Mouse (Mus musculus): Measurements from ENCODE around the gene Abca1. TPM values are rescaled to one million over a fixed set of nuclear protein-coding genes. Genes with fewer than 3 reads are reported as not detected.

Gene Abca1
- polyA plus RNA-seq, 1 experiment from 2014 or later = 7.5 TPM

- WGBS = 98% methylated on average over 3 of the region's 3 CpGs
- Histone ChIP-seq H3K9ac (ENCODE audit: low read depth, low read length) (no peak overlapping the region), H3K4me2 (replicated peaks; ENCODE audit: low read depth, low read length) (no peak overlapping the region), H3K9me3 (ENCODE audit: control insufficient read depth, low read length) (no peaks in the 10 kb centered on the region), H3K27me3 (ENCODE audit: control insufficient read depth, insufficient read depth, low read length) (no peaks in the 10 kb centered on the region), H3K27ac (ENCODE audit: low read depth, low read length) (no peak overlapping the region), H3K4me3 (ENCODE audit: low read depth, low read length) (no peak overlapping the region), H3K4me1 (replicated peaks; ENCODE audit: control insufficient read depth, insufficient read depth, low read length) (no peaks in the 10 kb centered on the region), H3K36me3 (ENCODE audit: control insufficient read depth, insufficient read depth, low read length) (peaks cover 14% of the 10 kb centered on the region)
- DNase-seq (ENCODE audit: low spot score) (no peak), ATAC-seq (ENCODE audit: low FRiP score) (no peak)
Observed at GRCm38 (mm10) chr4:53015024-53015423, 144.7 kb downstream of the Abca1 start.

DNA sequence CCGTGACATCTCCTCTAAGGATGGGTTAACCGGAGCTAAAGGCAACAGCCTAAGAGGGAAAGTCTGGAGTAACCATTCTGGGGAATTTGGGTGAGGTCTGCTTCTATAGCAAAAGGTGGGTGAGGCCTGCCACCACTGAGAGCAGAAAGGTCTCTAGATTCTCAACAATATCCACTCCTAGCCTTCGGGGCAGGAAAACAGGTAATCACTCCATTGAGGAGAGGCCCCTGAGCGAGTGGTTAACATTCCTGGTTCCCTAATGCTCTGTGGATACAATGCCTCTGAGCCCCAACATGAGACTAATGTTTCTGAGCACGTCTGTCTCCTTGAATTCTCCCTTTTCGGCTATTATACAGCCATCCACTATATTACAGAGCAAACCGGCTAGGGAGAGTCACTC lies 145.3 kb downstream of the Abca1 start:
- ATAC-seq (ENCODE audit: low FRiP score) (no peak), DNase-seq (ENCODE audit: low spot score) (no peak)
- Histone ChIP-seq H3K4me3 (ENCODE audit: low read depth, low read length) (no peak overlapping the region), H3K4me1 (replicated peaks; ENCODE audit: control insufficient read depth, insufficient read depth, low read length) (no peaks in the 10 kb centered on the region), H3K9me3 (ENCODE audit: control insufficient read depth, low read length) (no peaks in the 10 kb centered on the region), H3K4me2 (replicated peaks; ENCODE audit: low read depth, low read length) (no peak overlapping the region), H3K9ac (ENCODE audit: low read depth, low read length) (no peak overlapping the region), H3K27me3 (ENCODE audit: control insufficient read depth, insufficient read depth, low read length) (no peaks in the 10 kb centered on the region), H3K27ac (ENCODE audit: low read depth, low read length) (no peak overlapping the region), H3K36me3 (ENCODE audit: control insufficient read depth, insufficient read depth, low read length) (peaks cover 14% of the 10 kb centered on the region)
- 93% methylated on average over 7 of the region's 7 CpGs for WGBS

DNA sequence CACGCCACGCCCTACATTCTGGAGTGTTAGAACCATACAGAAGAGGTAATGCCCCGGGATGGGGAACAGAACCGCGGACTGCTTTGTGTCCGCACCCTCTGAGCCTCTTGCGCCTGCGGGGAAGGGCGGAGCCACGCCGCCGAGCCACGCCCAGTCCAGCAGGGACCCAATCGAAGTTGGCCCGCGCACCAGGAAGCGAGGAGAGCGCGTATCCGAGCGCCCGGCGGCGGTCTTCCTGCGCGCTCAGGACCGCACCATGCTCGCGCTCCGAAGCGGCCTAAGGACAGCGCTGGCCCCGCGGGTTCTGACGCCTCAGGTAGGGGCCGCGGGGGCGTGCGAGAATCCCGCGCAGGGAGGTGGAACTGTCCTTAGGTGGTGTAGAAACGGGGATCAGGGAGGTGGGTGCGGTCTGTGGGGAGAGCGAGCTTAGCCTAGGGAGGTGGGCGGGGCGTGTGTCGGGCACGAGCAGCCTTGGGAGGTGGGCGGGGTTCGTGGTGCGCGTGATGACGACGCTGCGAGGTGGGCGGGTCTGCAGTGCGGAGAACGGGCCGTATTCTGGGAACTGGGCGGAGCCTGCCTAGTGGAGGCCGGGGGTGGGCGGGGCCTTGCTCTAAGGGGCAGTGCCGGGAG lies 147.8 kb downstream of the Abca1 start, which contains the start of gene Nipsnap3b:
Gene Nipsnap3b (plus strand): TSS at position 149 of the 630 bp plus-strand sequence.
- Histone ChIP-seq H3K27ac (ENCODE audit: low read depth, low read length) (peak within 1 kb of the TSS; percentile 74), H3K27me3 (ENCODE audit: control insufficient read depth, insufficient read depth, low read length) (no peaks in the 10 kb centered on the region), H3K4me2 (replicated peaks; ENCODE audit: low read depth, low read length) (peak within 1 kb of the TSS; percentile 54), H3K36me3 (ENCODE audit: control insufficient read depth, insufficient read depth, low read length) (peaks cover 3% of the 10 kb centered on the region), H3K9ac (ENCODE audit: low read depth, low read length) (peak within 1 kb of the TSS; percentile 81), H3K4me1 (replicated peaks; ENCODE audit: control insufficient read depth, insufficient read depth, low read length) (no peaks in the 10 kb centered on the region), H3K9me3 (ENCODE audit: control insufficient read depth, low read length) (no peaks in the 10 kb centered on the region), H3K4me3 (ENCODE audit: low read depth, low read length) (peak within 1 kb of the TSS; percentile 70)
- 1% methylated on average over 61 of the region's 63 CpGs for WGBS
- DNase-seq (ENCODE audit: low spot score) (peak; percentile 98), ATAC-seq (ENCODE audit: low FRiP score) (peak; percentile 96)

DNA sequence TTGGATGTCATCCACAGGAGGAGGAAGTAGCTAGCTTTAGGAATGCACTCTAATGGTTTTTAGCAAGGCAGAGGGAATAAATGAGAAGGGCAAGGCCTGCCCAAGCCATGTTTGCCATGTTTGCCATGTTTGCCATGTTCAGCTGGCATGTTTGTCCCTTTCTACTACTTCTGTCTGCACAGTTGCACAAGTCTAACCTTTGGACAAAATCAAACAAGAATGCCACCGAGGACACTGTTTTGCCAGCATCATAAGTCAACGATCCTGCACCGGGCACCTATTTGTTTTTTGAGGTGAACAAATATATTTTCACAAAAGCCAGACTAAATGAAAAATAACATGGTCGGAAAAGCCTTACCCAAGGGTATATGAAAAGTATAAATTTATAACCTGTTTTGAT lies 149.8 kb downstream of the Abca1 start:
- ATAC-seq (ENCODE audit: low FRiP score) = no peak
- WGBS = 92% methylated on average over 4 of the region's 4 CpGs

GRCm38 (mm10) chr4:53009183-53009582 lies 150.5 kb downstream of the Abca1 start:
- no peak overlapping the region for H3K4me3 ChIP-seq (ENCODE audit: low read depth, low read length)
- no peaks in the 10 kb centered on the region for H3K9me3 ChIP-seq (ENCODE audit: control insufficient read depth, low read length)
- DNase-seq (ENCODE audit: low spot score) = peak; percentile 31
- WGBS = 74% methylated on average over 4 of the region's 4 CpGs
- no peak overlapping the region for H3K27ac ChIP-seq (ENCODE audit: low read depth, low read length)
- H3K27me3 ChIP-seq (ENCODE audit: control insufficient read depth, insufficient read depth, low read length) = no peaks in the 10 kb centered on the region
- H3K9ac ChIP-seq (ENCODE audit: low read depth, low read length) = no peak overlapping the region
- H3K36me3 ChIP-seq (ENCODE audit: control insufficient read depth, insufficient read depth, low read length) = no peaks in the 10 kb centered on the region
- no peak for ATAC-seq (ENCODE audit: low FRiP score)
- no peak overlapping the region for H3K4me2 ChIP-seq (replicated peaks; ENCODE audit: low read depth, low read length)
- H3K4me1 ChIP-seq (replicated peaks; ENCODE audit: control insufficient read depth, insufficient read depth, low read length) = no peaks in the 10 kb centered on the region

More for the DNA sequence above, 149.8 kb downstream of the Abca1 start:
- Histone ChIP-seq H3K9ac (ENCODE audit: low read depth, low read length) (no peak overlapping the region), H3K36me3 (ENCODE audit: control insufficient read depth, insufficient read depth, low read length) (no peaks in the 10 kb centered on the region), H3K27ac (ENCODE audit: low read depth, low read length) (no peak overlapping the region), H3K4me3 (ENCODE audit: low read depth, low read length) (no peak overlapping the region), H3K27me3 (ENCODE audit: control insufficient read depth, insufficient read depth, low read length) (no peaks in the 10 kb centered on the region), H3K4me1 (replicated peaks; ENCODE audit: control insufficient read depth, insufficient read depth, low read length) (no peaks in the 10 kb centered on the region), H3K9me3 (ENCODE audit: control insufficient read depth, low read length) (no peaks in the 10 kb centered on the region), H3K4me2 (replicated peaks; ENCODE audit: low read depth, low read length) (no peak overlapping the region)
- no peak for DNase-seq (ENCODE audit: low spot score)

DNA sequence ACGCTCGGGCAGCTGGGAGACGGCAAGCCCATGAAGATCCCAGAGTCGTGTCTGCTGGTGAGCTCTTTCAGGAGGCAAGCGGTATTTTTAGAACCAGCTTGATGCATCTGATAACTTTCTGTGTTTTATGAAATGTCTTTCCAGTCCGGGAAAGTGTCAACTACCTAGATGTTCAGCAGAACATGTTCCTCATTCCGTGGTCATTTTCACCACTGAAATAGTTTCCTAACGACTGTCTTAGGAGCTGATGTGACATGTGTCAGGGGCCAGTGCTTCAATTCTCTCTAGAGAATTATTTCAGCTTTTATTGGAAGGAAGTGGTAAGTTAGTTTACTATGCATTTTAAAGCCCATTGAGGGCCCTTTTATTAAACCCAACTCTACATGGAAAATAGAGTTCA lies 159.5 kb downstream of the Abca1 start:
- Histone ChIP-seq H3K27me3 (ENCODE audit: control insufficient read depth, insufficient read depth, low read length) (no peaks in the 10 kb centered on the region), H3K4me3 (ENCODE audit: low read depth, low read length) (no peak overlapping the region), H3K9ac (ENCODE audit: low read depth, low read length) (no peak overlapping the region), H3K4me2 (replicated peaks; ENCODE audit: low read depth, low read length) (no peak overlapping the region), H3K27ac (ENCODE audit: low read depth, low read length) (no peak overlapping the region), H3K9me3 (ENCODE audit: control insufficient read depth, low read length) (no peaks in the 10 kb centered on the region), H3K4me1 (replicated peaks; ENCODE audit: control insufficient read depth, insufficient read depth, low read length) (no peaks in the 10 kb centered on the region), H3K36me3 (ENCODE audit: control insufficient read depth, insufficient read depth, low read length) (no peaks in the 10 kb centered on the region)
- WGBS = 85% methylated on average over 8 of the region's 8 CpGs
- ATAC-seq (ENCODE audit: low FRiP score) = no peak
- no peak for DNase-seq (ENCODE audit: low spot score)

GRCm38 (mm10) chr4:52999449-52999848 lies 160.2 kb downstream of the Abca1 start:
- H3K4me1 ChIP-seq (replicated peaks; ENCODE audit: control insufficient read depth, insufficient read depth, low read length) = no peaks in the 10 kb centered on the region
- H3K4me2 ChIP-seq (replicated peaks; ENCODE audit: low read depth, low read length) = no peak overlapping the region
- no peaks in the 10 kb centered on the region for H3K9me3 ChIP-seq (ENCODE audit: control insufficient read depth, low read length)
- DNase-seq (ENCODE audit: low spot score) = no peak
- no peak overlapping the region for H3K4me3 ChIP-seq (ENCODE audit: low read depth, low read length)
- ATAC-seq (ENCODE audit: low FRiP score) = no peak
- no peak overlapping the region for H3K9ac ChIP-seq (ENCODE audit: low read depth, low read length)
- H3K27me3 ChIP-seq (ENCODE audit: control insufficient read depth, insufficient read depth, low read length) = no peaks in the 10 kb centered on the region
- H3K36me3 ChIP-seq (ENCODE audit: control insufficient read depth, insufficient read depth, low read length) = no peaks in the 10 kb centered on the region
- WGBS = 96% methylated on average over 6 of the region's 6 CpGs
- no peak overlapping the region for H3K27ac ChIP-seq (ENCODE audit: low read depth, low read length)

DNA sequence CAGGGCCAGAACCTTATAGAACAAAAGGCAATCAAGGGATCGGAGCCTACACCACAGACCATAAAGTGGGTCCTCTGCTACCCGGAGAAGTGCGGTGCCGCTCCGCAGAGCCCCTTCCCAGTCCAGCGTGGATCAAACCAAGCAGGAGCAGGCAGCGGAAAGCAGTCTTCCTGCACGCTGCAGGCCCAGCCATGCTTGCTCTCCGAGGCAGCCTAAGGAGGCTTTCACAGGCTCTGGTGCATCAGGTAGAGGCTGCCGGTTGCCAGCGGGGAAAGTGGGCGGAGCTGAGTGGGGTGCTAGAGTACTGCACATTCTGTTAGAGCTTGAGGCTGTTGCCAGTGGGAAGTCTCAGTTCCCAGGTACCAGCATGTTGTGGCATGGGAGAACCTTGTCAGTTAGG lies 170.4 kb downstream of the Abca1 start, which contains the start of gene Nipsnap3a:
Gene Nipsnap3a (plus strand): TSS at position 25 of the 400 bp plus-strand sequence.
- Histone ChIP-seq H3K27ac (ENCODE audit: low read depth, low read length) (no peak within 1 kb of the TSS), H3K36me3 (ENCODE audit: control insufficient read depth, insufficient read depth, low read length) (no peaks in the 10 kb centered on the region), H3K9ac (ENCODE audit: low read depth, low read length) (no peak within 1 kb of the TSS; the same call in 1 of the 2 replicates), H3K27me3 (ENCODE audit: control insufficient read depth, insufficient read depth, low read length) (no peaks in the 10 kb centered on the region), H3K4me3 (ENCODE audit: low read depth, low read length) (no peak within 1 kb of the TSS), H3K4me2 (replicated peaks; ENCODE audit: low read depth, low read length) (peak within 1 kb of the TSS; percentile 17), H3K4me1 (replicated peaks; ENCODE audit: control insufficient read depth, insufficient read depth, low read length) (no peaks in the 10 kb centered on the region), H3K9me3 (ENCODE audit: control insufficient read depth, low read length) (no peaks in the 10 kb centered on the region)
- ATAC-seq (ENCODE audit: low FRiP score) = peak; percentile 33
- peak; percentile 18 for DNase-seq (ENCODE audit: low spot score)
- WGBS = 34% methylated on average over 12 of the region's 12 CpGs

DNA sequence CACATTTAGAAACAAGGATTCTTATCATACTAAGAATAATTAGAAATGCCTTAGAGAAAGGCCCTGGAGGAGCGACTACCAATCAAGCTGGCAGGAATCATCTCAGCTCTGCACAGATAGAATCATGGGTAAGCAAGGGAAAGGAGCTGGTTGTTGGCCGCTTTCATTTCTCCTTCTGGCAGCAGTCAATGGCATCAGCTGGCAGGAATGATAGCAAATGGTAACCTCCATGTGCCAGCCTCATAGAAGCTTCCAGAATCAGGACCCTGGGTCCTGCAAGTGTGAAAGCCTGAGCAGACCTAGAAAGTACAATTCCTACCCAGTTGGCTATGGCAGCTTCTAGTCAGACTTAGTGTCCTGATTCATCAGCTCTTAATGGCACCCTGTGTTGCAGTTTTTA lies 173.4 kb downstream of the Abca1 start:
- H3K4me3 ChIP-seq (ENCODE audit: low read depth, low read length) = no peak overlapping the region
- H3K4me1 ChIP-seq (replicated peaks; ENCODE audit: control insufficient read depth, insufficient read depth, low read length) = no peaks in the 10 kb centered on the region
- no peak overlapping the region for H3K27ac ChIP-seq (ENCODE audit: low read depth, low read length)
- H3K4me2 ChIP-seq (replicated peaks; ENCODE audit: low read depth, low read length) = no peak overlapping the region
- no peak for ATAC-seq (ENCODE audit: low FRiP score)
- H3K36me3 ChIP-seq (ENCODE audit: control insufficient read depth, insufficient read depth, low read length) = no peaks in the 10 kb centered on the region
- 86% methylated on average over 2 of the region's 2 CpGs for WGBS
- H3K9ac ChIP-seq (ENCODE audit: low read depth, low read length) = no peak overlapping the region
- H3K27me3 ChIP-seq (ENCODE audit: control insufficient read depth, insufficient read depth, low read length) = no peaks in the 10 kb centered on the region
- no peaks in the 10 kb centered on the region for H3K9me3 ChIP-seq (ENCODE audit: control insufficient read depth, low read length)
- DNase-seq (ENCODE audit: low spot score) = no peak
